Mouse (Mus musculus) heart, postnatal 14 days (tissue): ENCODE data around the gene Glt6d1. TPM values are rescaled to one million over a fixed set of nuclear protein-coding genes. Genes with fewer than 3 reads are reported as not detected.

Experiments
- DNase-seq, 2 experiments: peaks; one replicate each; pipeline ENCODE4 v3.0.0; 2021 to 2022
- intact Hi-C: fragments of 180-260 bp; cut with DNase I; formaldehyde crosslinking; loops from one replicate; pipeline ENCODE4 v1.15.1; 2025
- total RNA-seq, 2 experiments: library from RNA; stranded (reverse); gene quantifications; 2 replicates each; pipeline ENCODE4 v1.2.3; 2021

Gene Glt6d1
- total RNA-seq, 2 experiments from 2014 or later: not detected

DNA sequence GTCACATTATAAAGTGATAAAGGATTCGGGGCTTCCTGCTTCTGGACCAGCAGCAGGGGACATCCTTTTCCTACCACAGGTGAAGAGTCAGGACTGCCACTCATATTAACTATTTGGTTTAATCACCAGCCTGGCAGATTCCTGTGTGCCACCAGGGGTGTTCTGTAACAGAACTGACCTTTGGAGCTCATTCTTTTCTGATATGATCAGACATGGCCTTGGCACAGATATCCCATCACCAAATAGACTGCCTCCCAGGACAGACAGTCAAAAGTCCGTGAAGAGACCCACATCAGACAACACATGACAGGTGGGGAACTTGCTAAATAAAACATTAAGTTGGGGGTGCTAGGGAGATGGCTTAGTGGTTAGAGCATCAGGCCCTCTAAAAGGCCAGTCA lies 3.9 kb downstream of the Glt6d1 start:
- no peak for DNase-seq
- intact Hi-C loops: no loop called here

GRCm38 (mm10) chr2:25798065-25798464 lies 17.6 kb downstream of the Glt6d1 start:
- peak in 1 of 2 experiments; percentile 11 for DNase-seq

DNA sequence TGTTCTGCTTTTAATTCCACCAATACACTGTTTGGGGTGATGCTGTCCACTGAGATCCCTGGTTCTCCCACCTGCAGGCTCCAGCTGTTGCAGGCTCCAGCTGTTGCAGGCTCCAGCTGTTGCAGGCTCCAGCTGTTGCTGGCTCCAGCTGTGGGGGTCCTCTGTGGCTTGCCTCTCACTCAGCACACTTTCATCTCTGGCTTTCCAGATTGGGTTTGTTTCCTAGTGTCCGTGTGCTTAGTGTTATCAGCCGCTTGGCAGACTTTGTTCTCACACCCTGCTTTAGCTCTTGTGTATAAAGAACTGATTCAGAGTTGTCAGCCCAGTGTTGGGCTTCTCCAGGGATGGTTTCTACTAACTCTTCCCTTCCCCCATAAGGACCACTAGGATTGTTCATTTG lies 18.0 kb downstream of the Glt6d1 start:
- DNase-seq: peak; percentile 31 to 38
- intact Hi-C loops: no loop called here

More at GRCm38 (mm10) chr2:25798065-25798464, 17.6 kb downstream of the Glt6d1 start:
- intact Hi-C loops: no loop called here

GRCm38 (mm10) chr2:25789092-25789491 lies 26.6 kb downstream of the Glt6d1 start:
- DNase-seq: no peak
- intact Hi-C loops: no loop called here

GRCm38 (mm10) chr2:25785573-25786322 lies 29.9 kb downstream of the Glt6d1 start:
- intact Hi-C loops: no loop called here
- peak; percentile 3 to 9 for DNase-seq

DNA sequence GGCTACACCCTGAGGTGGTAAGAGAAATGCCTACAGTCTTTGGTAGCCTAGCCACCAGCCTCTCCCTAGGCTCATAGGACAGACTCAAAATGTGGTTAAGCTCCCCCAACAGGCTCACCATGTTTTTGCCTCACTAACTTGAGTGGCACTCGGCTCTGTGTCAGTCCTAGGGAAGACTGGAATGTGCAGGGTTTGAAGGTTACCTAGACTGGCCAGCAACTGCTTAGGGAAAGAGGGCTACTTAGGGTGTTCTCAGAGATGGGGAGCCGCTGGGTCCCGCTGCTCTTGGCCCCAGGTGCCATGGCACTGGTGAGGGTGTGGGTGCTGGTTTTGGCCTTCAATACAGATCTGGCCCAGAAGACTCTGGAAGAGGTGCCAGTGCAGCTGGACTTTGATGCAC lies 33.7 kb downstream of the Glt6d1 start, which contains the start of gene Gm13539:
Gm13539 (plus strand) TSS at position 301 of the 400 bp plus-strand sequence.
- no peak for DNase-seq
- intact Hi-C loops: no loop called here

DNA sequence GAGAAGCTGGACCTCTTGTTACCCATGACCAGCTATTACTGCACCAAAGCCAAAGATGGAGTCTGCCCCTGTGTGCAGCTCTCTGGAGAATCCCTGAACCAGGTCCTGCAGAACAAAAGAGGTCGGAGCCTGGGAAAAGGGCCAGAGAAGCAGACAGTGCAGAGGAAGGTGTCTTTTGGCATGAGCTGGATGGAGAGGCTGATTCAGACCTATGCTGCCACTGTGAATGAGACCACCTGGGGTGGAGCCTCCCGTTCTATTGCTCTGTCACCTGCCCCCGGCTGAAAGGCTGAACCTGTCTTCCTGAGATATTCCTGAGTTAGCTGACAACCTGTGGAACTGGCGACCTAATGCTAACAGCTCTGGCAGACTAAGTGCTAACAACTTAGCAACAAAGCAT lies 34.7 kb downstream of the Glt6d1 start:
- intact Hi-C loops: no loop called here
- no peak for DNase-seq

DNA sequence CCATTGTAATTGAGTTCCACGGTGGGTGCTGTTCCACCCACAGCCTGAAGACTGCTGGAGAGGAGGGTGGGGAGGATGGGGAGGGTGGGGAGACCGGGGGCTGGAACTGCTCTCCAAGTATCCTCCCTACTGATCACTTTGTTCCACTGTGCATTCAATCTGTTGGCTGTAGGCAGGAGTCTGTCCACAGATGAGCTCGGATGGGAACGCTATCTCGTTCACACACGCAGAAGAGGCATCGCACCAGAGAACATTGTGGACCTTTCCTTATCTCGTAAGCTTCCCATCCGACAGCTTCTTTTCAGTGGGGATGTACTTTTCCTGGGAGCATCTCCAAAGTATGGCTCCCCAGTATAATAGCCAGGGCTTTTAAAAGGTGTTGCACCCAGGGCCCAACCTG lies 36.6 kb downstream of the Glt6d1 start:
- intact Hi-C loops: no loop called here
- DNase-seq: no peak

- no peak for DNase-seq
- intact Hi-C loops: no loop called here
Observed at GRCm38 (mm10) chr2:25776717-25777116, 38.9 kb downstream of the Glt6d1 start, which contains the start of gene Lcn11. Gene Lcn11, plus strand, starts transcription at chr2:25777017.

GRCm38 (mm10) chr2:25775991-25776390 lies 39.7 kb downstream of the Glt6d1 start:
- intact Hi-C loops: no loop called here
- DNase-seq: no peak

GRCm38 (mm10) chr2:25774640-25775039 lies 41.0 kb downstream of the Glt6d1 start:
- intact Hi-C loops: no loop called here
- no peak for DNase-seq

DNA sequence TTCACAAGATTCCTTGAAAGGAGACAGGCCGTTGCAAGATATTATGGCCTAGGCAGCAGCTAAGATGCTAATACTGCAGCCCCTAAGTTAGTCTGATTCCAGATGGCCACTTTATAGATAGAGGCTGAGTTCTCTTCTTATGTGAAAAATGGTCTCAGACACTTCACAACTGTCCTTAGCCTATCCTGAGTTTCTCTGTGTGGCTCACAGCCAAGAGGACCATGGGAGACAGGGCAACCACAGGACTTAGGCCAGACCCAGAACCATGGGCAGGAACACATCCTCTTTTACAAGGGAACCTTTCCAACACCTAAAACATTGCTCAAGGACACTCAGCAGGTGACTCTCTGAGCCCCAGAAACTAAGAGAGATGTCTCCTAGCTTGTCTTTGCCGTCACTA lies 42.1 kb downstream of the Glt6d1 start:
- intact Hi-C loops: no loop called here
- DNase-seq: peak in 1 of 2 experiments; percentile 3

DNA sequence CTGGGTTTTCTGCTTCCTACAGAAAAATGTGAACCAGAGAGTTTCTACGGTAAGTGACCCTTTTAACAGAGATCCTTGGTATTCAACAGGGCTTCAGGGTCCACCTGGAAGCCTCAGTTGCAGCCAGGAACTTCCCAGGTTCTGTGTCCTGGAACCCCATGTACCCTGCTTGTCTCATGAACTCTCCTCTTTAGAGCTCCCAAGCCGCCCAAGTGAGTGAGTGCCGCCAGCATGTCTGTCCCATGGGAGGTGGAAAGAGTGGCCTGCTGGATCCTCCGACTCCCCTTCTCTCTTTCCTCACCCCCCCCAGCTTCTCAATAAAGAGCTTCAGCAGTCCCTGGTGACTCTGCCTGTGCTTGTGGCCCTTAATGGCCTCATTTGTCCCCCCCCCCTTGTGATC lies 47.9 kb downstream of the Glt6d1 start:
- intact Hi-C loops: no loop called here
- no peak for DNase-seq

DNA sequence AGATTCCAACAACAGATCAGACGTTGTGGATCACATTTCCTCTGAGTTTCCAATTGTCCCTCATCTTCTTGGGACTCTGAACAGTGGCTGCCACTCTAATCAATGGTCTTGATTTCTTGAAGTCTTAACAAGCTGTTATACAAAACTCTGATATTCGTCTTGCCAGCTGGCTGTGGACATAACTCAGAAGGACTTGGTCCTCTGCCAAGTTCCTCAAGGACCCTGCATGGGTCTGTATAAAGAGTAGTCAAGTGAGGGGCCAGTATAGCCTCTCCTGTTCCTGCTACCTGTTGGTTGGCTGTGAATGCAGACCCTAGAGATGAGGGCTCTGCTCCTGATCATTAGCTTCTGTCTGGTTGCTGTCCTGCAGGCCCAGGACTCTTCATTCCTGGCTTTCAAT lies 50.4 kb downstream of the Glt6d1 start, which contains the start of gene Lcn3:
Lcn3 (plus strand) TSS at position 301 of the 400 bp plus-strand sequence.
- DNase-seq: no peak
- intact Hi-C loops: no loop called here

DNA sequence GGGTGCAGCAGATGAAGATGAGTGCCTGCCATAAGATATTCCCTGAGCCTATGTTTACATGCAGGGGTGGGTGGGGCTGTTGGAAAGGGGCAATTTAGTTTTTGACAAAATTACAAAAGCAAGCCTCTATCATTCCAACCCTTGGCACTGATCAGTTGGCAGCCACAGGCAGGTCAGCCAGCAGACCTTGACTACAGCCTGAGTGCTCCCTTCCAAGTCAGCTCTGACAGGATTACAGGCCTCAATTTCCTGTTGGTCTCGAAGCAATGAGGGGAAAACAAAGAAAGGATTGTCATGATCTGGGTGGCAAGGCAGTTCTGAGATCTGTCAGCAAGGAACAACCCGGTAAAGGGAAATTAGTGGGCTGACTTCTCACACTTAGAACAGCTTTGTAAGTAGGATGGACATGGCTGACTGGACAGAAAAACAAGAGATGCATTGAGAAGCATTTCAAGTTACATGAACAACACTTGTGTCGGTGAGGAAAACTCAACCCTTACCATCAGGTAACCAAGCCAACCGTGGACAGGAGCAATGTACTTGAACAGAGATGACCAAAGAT lies 57.5 kb downstream of the Glt6d1 start:
- no peak for DNase-seq
- intact Hi-C loops: no loop called here

DNA sequence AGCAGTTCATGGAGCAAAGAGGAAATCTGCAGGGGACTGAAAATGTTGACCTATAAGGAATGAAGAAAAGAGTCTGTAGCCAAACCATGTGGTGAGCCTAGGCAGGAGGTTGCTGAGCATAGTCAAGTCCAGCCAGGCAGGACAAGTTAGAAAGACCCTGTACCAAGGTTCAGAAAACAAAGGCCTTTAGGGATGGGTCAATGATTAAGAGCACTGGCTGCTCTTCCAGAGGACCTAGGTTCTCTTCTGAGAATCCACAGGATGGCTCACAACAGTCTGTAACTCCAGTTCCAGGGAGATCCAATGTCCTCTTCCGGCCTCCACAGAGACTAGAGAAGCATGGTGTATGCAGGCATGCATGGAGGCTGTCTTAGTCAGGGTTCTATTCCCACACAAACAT lies 61.4 kb downstream of the Glt6d1 start:
- no peak for DNase-seq
- intact Hi-C loops: no loop called here

Other genes starting within 250 kb of the Glt6d1 start
- gene Mamdc4, start 241.0 kb downstream of the Glt6d1 start, total RNA-seq: 1 to 10 TPM; 3.0 to 5.2 TPM
- 10 to 100 TPM; 75.4 to 76.0 TPM for gene Phpt1, start 240.6 kb downstream of the Glt6d1 start, total RNA-seq
- gene Ajm1, start 234.1 kb downstream of the Glt6d1 start, total RNA-seq: under 1 TPM in 1 of 2 experiments, not detected in 1; 0.10 TPM
- gene Rabl6, start 207.3 kb downstream of the Glt6d1 start, total RNA-seq: 10 to 100 TPM; 48.1 to 49.7 TPM
- not detected for gene Ccdc183, start 198.2 kb downstream of the Glt6d1 start, total RNA-seq
- gene Tmem141, start 193.8 kb downstream of the Glt6d1 start, total RNA-seq: 10 to 100 TPM; 16.6 to 22.5 TPM
- gene Fcna, start 187.8 kb downstream of the Glt6d1 start, total RNA-seq: 1 to 10 TPM; 6.3 TPM
- 1 to 10 TPM; 1.1 TPM for gene Lcn8, start 162.7 kb downstream of the Glt6d1 start, total RNA-seq
- gene Lcn5, start 157.9 kb downstream of the Glt6d1 start, total RNA-seq: not detected
- not detected for gene Lcn6, start 139.1 kb downstream of the Glt6d1 start, total RNA-seq
- not detected for gene Lcn10, start 133.1 kb downstream of the Glt6d1 start, total RNA-seq
- gene Obp2a, start 115.8 kb downstream of the Glt6d1 start, total RNA-seq: not detected
- 10 to 100 TPM; 12.0 to 12.6 TPM for gene Bmyc, start 109.1 kb downstream of the Glt6d1 start, total RNA-seq
- gene Obp2b, start 78.8 kb downstream of the Glt6d1 start, total RNA-seq: not detected
- not detected for gene Lcn3, start 50.3 kb downstream of the Glt6d1 start, total RNA-seq
- gene Lcn11, start 38.8 kb downstream of the Glt6d1 start, total RNA-seq: not detected
- not detected for gene Gm13539, start 33.6 kb downstream of the Glt6d1 start, total RNA-seq
- gene Lcn9, start 7.3 kb upstream of the Glt6d1 start, total RNA-seq: not detected
- gene Sohlh1, start 31.4 kb upstream of the Glt6d1 start, total RNA-seq: not detected
- gene Kcnt1, start 47.9 kb upstream of the Glt6d1 start, total RNA-seq: 1 to 10 TPM in 1 of 2 experiments, under 1 TPM in 1; 0.78 to 1.3 TPM
- gene Camsap1, start 167.4 kb upstream of the Glt6d1 start, total RNA-seq: 10 to 100 TPM; 28.4 to 37.7 TPM
- gene Ubac1, start 205.9 kb upstream of the Glt6d1 start, total RNA-seq: 10 to 100 TPM; 82.3 to 86.5 TPM